ENCODE assay signal across 18 mouse cellular contexts in the genomic region with DNA sequence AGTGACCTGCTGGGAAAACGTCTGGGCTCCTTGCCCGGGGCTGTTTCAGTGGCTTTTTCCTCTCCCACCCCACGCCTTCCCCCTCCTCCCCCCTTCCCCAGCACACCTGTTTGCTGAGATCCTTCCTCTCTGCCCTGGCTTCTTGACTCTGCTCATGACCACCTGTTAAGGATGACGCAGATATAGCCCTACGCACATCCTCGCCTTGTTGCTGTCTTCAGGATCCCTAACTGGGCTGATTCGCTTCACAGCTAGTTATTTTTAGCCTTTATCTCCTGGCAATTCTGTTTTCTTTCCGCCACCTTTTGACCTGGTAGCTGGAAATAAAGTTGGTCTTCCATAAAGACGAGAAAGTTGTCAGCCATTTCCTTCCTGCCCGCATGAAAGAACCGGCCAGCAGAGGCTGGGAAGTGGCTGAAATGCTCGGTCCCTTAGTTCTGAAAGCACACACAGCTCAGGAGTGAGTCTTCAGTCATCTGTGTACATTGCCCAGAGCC.
DNase-seq lines count a peak whose midpoint lies in the region; ATAC-seq and TF ChIP-seq lines count a peak whose summit lies in the region.
"Had no signal": no experiment of that assay in that cellular context is flagged by ENCODE, and none has a peak within 500 bp of the region (broad histone marks: within the 10 kb centered on the region; RNA-seq: fewer than 3 reads in every experiment).

No protein-coding gene starts in this region.

- no peak overlapping the region for H3K9ac ChIP-seq in embryonic facial prominence, embryonic 14.5 days (ENCODE audit: low read depth, low read length)
- no peak overlapping the region for H3K9ac ChIP-seq in CH12.LX (ENCODE audit: insufficient read depth, low read depth)
- H3K9ac ChIP-seq in heart, embryonic 15.5 days: no peak overlapping the region
- no peak overlapping the region for H3K9ac ChIP-seq in kidney, postnatal 0 days (ENCODE audit: low read depth, low read length)
- H3K9ac ChIP-seq in intestine, embryonic 15.5 days: no peak overlapping the region
- H3K9ac ChIP-seq: embryonic facial prominence, embryonic 15.5 days; forebrain, embryonic 13.5 days; liver, embryonic 15.5 days; midbrain, embryonic 15.5 days; neural tube, embryonic 12.5 days had no signal

- H3K27me3 ChIP-seq in embryonic facial prominence, embryonic 14.5 days (replicated peaks; ENCODE audit: control insufficient read depth, insufficient read depth, low read length): no peaks in the 10 kb centered on the region
- no peaks in the 10 kb centered on the region for H3K27me3 ChIP-seq in embryonic facial prominence, embryonic 10.5 days (replicated peaks; ENCODE audit: low read depth, poor library complexity, severe bottlenecking)
- no peaks in the 10 kb centered on the region for H3K27me3 ChIP-seq in CH12.LX (replicated peaks)
- no peaks in the 10 kb centered on the region for H3K27me3 ChIP-seq in heart, embryonic 15.5 days
- no peaks in the 10 kb centered on the region for H3K27me3 ChIP-seq in kidney, postnatal 0 days (ENCODE audit: insufficient read depth, low read length)
- H3K27me3 ChIP-seq in intestine, embryonic 15.5 days (replicated peaks): no peaks in the 10 kb centered on the region
- H3K27me3 ChIP-seq: embryonic facial prominence, embryonic 15.5 days; forebrain, embryonic 13.5 days; liver, embryonic 15.5 days; midbrain, embryonic 15.5 days; neural tube, embryonic 12.5 days had no signal

- no peaks in the 10 kb centered on the region for H3K36me3 ChIP-seq in embryonic facial prominence, embryonic 14.5 days (ENCODE audit: control insufficient read depth, insufficient read depth, low read length)
- H3K36me3 ChIP-seq in embryonic facial prominence, embryonic 10.5 days (replicated peaks): no peaks in the 10 kb centered on the region
- no peaks in the 10 kb centered on the region for H3K36me3 ChIP-seq in CH12.LX (replicated peaks in 1 of 2; ENCODE audit: control insufficient read depth in 1 of 2, insufficient read depth in 1 of 2, low read length in 1 of 2)
- no peaks in the 10 kb centered on the region for H3K36me3 ChIP-seq in heart, embryonic 15.5 days
- no peaks in the 10 kb centered on the region for H3K36me3 ChIP-seq in kidney, postnatal 0 days (ENCODE audit: insufficient read depth, low read length)
- no peaks in the 10 kb centered on the region for H3K36me3 ChIP-seq in intestine, embryonic 15.5 days
- H3K36me3 ChIP-seq: embryonic facial prominence, embryonic 15.5 days; G1E; liver, embryonic 15.5 days; midbrain, embryonic 15.5 days; neural tube, embryonic 12.5 days had no signal

- H3K79me2 ChIP-seq in CH12.LX (replicated peaks; ENCODE audit: control insufficient read depth, extremely low read depth, insufficient read depth, poor library complexity, severe bottlenecking): no peaks in the 10 kb centered on the region

- H3K4me3 ChIP-seq in embryonic facial prominence, embryonic 14.5 days (ENCODE audit: low read depth, low read length): no peak overlapping the region
- H3K4me3 ChIP-seq in embryonic facial prominence, embryonic 10.5 days: no peak overlapping the region
- H3K4me3 ChIP-seq in CH12.LX (replicated peaks in 1 of 3; ENCODE audit: low read depth in 2 of 3, low read length in 2 of 3, poor library complexity in 1 of 3): no peak overlapping the region
- H3K4me3 ChIP-seq in heart, embryonic 15.5 days: no peak overlapping the region
- no peak overlapping the region for H3K4me3 ChIP-seq in kidney, postnatal 0 days (replicated peaks; ENCODE audit: low read depth, low read length)
- H3K4me3 ChIP-seq in intestine, embryonic 15.5 days (replicated peaks): no peak overlapping the region
- H3K4me3 ChIP-seq: embryonic facial prominence, embryonic 15.5 days; forebrain, embryonic 13.5 days; liver, embryonic 15.5 days; midbrain, embryonic 15.5 days; neural tube, embryonic 12.5 days had no signal

- no peak for TF ChIP-seq EP300 in CH12.LX (IDR thresholded peaks at IDR 0.05; ENCODE audit: low read length)

- dilution Hi-C loops in CH12.LX (cut with MboI; ENCODE audit: extremely low pct_ligation_motif_present, extremely low pct_unique_long_range_greater_than_20kb, low sequenced_read_pairs): no loop called here

- TF ChIP-seq POLR2A in CH12.LX (IDR thresholded peaks at IDR 0.05; ENCODE audit: low read depth, low read length): no peak

- H3K9me3 ChIP-seq in embryonic facial prominence, embryonic 14.5 days (ENCODE audit: control insufficient read depth, low read length): no peaks in the 10 kb centered on the region
- H3K9me3 ChIP-seq in embryonic facial prominence, embryonic 10.5 days: no peaks in the 10 kb centered on the region
- no peaks in the 10 kb centered on the region for H3K9me3 ChIP-seq in CH12.LX (replicated peaks; ENCODE audit: low read length)
- H3K9me3 ChIP-seq in heart, embryonic 15.5 days (replicated peaks): no peaks in the 10 kb centered on the region
- no peaks in the 10 kb centered on the region for H3K9me3 ChIP-seq in kidney, postnatal 0 days (replicated peaks; ENCODE audit: low read length)
- H3K9me3 ChIP-seq in intestine, embryonic 15.5 days: no peaks in the 10 kb centered on the region
- H3K9me3 ChIP-seq: embryonic facial prominence, embryonic 15.5 days; forebrain, embryonic 13.5 days; liver, embryonic 15.5 days; midbrain, embryonic 15.5 days; neural tube, embryonic 12.5 days had no signal

- in situ Hi-C loops in CH12.LX (cut with MboI; ENCODE audit: low pct_ligation_motif_present, low pct_unique_long_range_greater_than_20kb, low sequenced_read_pairs): no loop called here

- H3K4me1 ChIP-seq in embryonic facial prominence, embryonic 14.5 days (ENCODE audit: control insufficient read depth, insufficient read depth, low read length): no peaks in the 10 kb centered on the region
- no peaks in the 10 kb centered on the region for H3K4me1 ChIP-seq in embryonic facial prominence, embryonic 10.5 days
- H3K4me1 ChIP-seq in CH12.LX (ENCODE audit: control insufficient read depth in 1 of 2, insufficient read depth in 2 of 2): no peaks in the 10 kb centered on the region
- H3K4me1 ChIP-seq in heart, embryonic 15.5 days (replicated peaks): peaks cover 7% of the 10 kb centered on the region
- no peaks in the 10 kb centered on the region for H3K4me1 ChIP-seq in kidney, postnatal 0 days (replicated peaks; ENCODE audit: insufficient read depth, low read length)
- H3K4me1 ChIP-seq in intestine, embryonic 15.5 days (replicated peaks): no peaks in the 10 kb centered on the region
- H3K4me1 ChIP-seq: embryonic facial prominence, embryonic 15.5 days; forebrain, embryonic 13.5 days; liver, embryonic 15.5 days; midbrain, embryonic 15.5 days; neural tube, embryonic 12.5 days had no signal

- ATAC-seq in embryonic facial prominence, embryonic 14.5 days (ENCODE audit: low read depth): peak; percentile 50; the same call in 1 of the 2 replicates
- ATAC-seq in heart, embryonic 15.5 days (replicated peaks; ENCODE audit: insufficient number of reproducible peaks, insufficient read depth, low FRiP score, low read depth): peak; percentile 50; the same call in 1 of the 2 replicates
- no peak for ATAC-seq in kidney, postnatal 0 days (replicated peaks; ENCODE audit: low FRiP score, low read depth)
- ATAC-seq in intestine, embryonic 15.5 days: no peak
- ATAC-seq: forebrain, embryonic 13.5 days; hindbrain, postnatal 0 days; midbrain, embryonic 15.5 days had no signal

- peak; percentile 33 for DNase-seq in embryonic facial prominence, embryonic 14.5 days (ENCODE audit: low spot score)
- DNase-seq in embryonic facial prominence, embryonic 10.5 days (ENCODE audit: low spot score): no peak
- no peak for DNase-seq in CH12.LX (ENCODE audit: extremely low read depth)
- DNase-seq in kidney, postnatal 0 days (ENCODE audit: low spot score): peak; percentile 58
- no peak for DNase-seq in spleen, adult 12 weeks (ENCODE audit: low spot score)
- DNase-seq in cerebellum, postnatal 10 days: no peak
- DNase-seq: cerebellum, postnatal 36 days; layer of hippocampus, adult 9-11 months had no signal

- TF ChIP-seq CTCF in CH12.LX (conservative IDR thresholded peaks at IDR 0.05 in 1 of 2, IDR thresholded peaks at IDR 0.05 in 1 of 2; ENCODE audit: low read depth in 2 of 2, low read length in 2 of 2): no peak
- TF ChIP-seq CTCF in kidney, postnatal 0 days (IDR thresholded peaks at IDR 0.05; ENCODE audit: low read depth): no peak

- no peak overlapping the region for H3K27ac ChIP-seq in embryonic facial prominence, embryonic 14.5 days (replicated peaks; ENCODE audit: low read depth, low read length)
- H3K27ac ChIP-seq in embryonic facial prominence, embryonic 10.5 days (replicated peaks): no peak overlapping the region
- no peak overlapping the region for H3K27ac ChIP-seq in CH12.LX (ENCODE audit: insufficient read depth, low read depth)
- H3K27ac ChIP-seq in heart, embryonic 15.5 days: no peak overlapping the region
- H3K27ac ChIP-seq in kidney, postnatal 0 days: no peak overlapping the region
- no peak overlapping the region for H3K27ac ChIP-seq in intestine, embryonic 15.5 days
- H3K27ac ChIP-seq: embryonic facial prominence, embryonic 15.5 days; forebrain, embryonic 13.5 days; hindbrain, postnatal 0 days; liver, embryonic 15.5 days; macrophage; midbrain, embryonic 15.5 days; neural tube, embryonic 12.5 days had no signal

- no peak overlapping the region for H3K4me2 ChIP-seq in embryonic facial prominence, embryonic 14.5 days (ENCODE audit: low read depth, low read length)
- H3K4me2 ChIP-seq in CH12.LX (ENCODE audit: insufficient read depth, low read depth, poor library complexity, severe bottlenecking): peak overlapping the region; percentile 27; the same call in 1 of the 2 replicates
- H3K4me2 ChIP-seq in heart, embryonic 15.5 days: peak overlapping the region; percentile 42
- H3K4me2 ChIP-seq in kidney, postnatal 0 days (ENCODE audit: low read length): peak overlapping the region; percentile 23; the same call in 1 of the 2 replicates
- H3K4me2 ChIP-seq in intestine, embryonic 15.5 days (replicated peaks): no peak overlapping the region
- H3K4me2 ChIP-seq: embryonic facial prominence, embryonic 15.5 days; forebrain, embryonic 13.5 days; liver, embryonic 15.5 days; midbrain, embryonic 15.5 days; neural tube, embryonic 12.5 days had no signal

- 65% methylated on average over 12 of the region's 12 CpGs for WGBS in embryonic facial prominence, embryonic 14.5 days
- 74% methylated on average over 12 of the region's 12 CpGs for WGBS in embryonic facial prominence, embryonic 10.5 days
- 29% methylated on average over 12 of the region's 12 CpGs for WGBS in heart, embryonic 15.5 days
- 34% methylated on average over 12 of the region's 12 CpGs for WGBS in kidney, postnatal 0 days
- 67% methylated on average over 12 of the region's 12 CpGs for WGBS in intestine, embryonic 15.5 days

- no peak for TF ChIP-seq RAD21 in CH12.LX (IDR thresholded peaks at IDR 0.05; ENCODE audit: low read depth, low read length)

TF ChIP-seq in CH12.LX, 34 proteins besides CTCF, POLR2A, EP300 and RAD21 (continues in another document):
- TF ChIP-seq ETS1 (conservative IDR thresholded peaks at IDR 0.05; ENCODE audit: low read depth, low read length): no peak
- no peak for TF ChIP-seq MAX (IDR thresholded peaks at IDR 0.05; ENCODE audit: low read length)
- TF ChIP-seq MEF2A (IDR thresholded peaks at IDR 0.05; ENCODE audit: borderline replicate concordance, low read depth, low read length): no peak
- TF ChIP-seq TCF12 (IDR thresholded peaks at IDR 0.05; ENCODE audit: low read depth, low read length): no peak
- no peak for TF ChIP-seq MAFK (IDR thresholded peaks at IDR 0.05; ENCODE audit: insufficient replicate concordance, low read length)

Comparison
In these comparisons a context has a peak if more than half of its experiments do, and no peak if none do; other contexts are left out.
1. DNase-seq: peak in embryonic facial prominence, embryonic 14.5 days (single experiment) and kidney, postnatal 0 days (single experiment); none in embryonic facial prominence, embryonic 10.5 days (single experiment), CH12.LX (single experiment), spleen, adult 12 weeks (single experiment) and cerebellum, postnatal 10 days (0 of 2).
2. ATAC-seq: peak in embryonic facial prominence, embryonic 14.5 days (single experiment) and heart, embryonic 15.5 days (single experiment); none in kidney, postnatal 0 days (single experiment) and intestine, embryonic 15.5 days (single experiment).
3. H3K4me2 ChIP-seq: peak in CH12.LX (single experiment), heart, embryonic 15.5 days (single experiment) and kidney, postnatal 0 days (single experiment); none in embryonic facial prominence, embryonic 14.5 days (single experiment) and intestine, embryonic 15.5 days (single experiment).